Comparison of ENCODE assay signal across 22 mouse cellular contexts in the genomic region with DNA sequence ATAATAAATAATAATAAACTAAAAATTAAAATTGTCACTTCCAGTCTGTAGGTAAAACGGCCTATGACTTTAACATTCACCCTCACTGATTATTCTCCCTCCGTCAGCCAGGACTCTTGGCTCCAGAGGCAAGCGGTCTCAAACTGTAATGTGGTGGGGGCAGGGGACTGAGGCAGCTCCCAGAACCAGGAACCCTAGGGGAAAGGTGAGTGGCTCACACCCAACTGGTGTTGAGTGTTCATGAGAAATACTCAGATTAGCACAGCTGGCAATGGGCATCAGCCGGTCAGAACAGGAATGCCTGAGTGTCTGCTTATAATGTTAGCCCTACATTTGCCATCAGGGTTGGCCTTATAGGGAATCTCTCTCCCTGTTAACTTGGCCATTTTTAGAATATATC.
DNase-seq lines count a peak whose midpoint lies in the region; ATAC-seq and TF ChIP-seq lines count a peak whose summit lies in the region.
"Had no signal": no experiment of that assay in that cellular context is flagged by ENCODE, and none has a peak within 500 bp of the region (broad histone marks: within the 10 kb centered on the region; RNA-seq: fewer than 3 reads in every experiment).

No protein-coding gene starts in this region.

- no peak overlapping the region for H3K4me2 ChIP-seq in heart, postnatal 0 days (ENCODE audit: low read depth, low read length)
- H3K4me2 ChIP-seq: forebrain, embryonic 13.5 days; heart, embryonic 13.5 days; hindbrain, embryonic 14.5 days had no signal

- H3K27me3 ChIP-seq in heart, embryonic 10.5 days (ENCODE audit: insufficient read depth, poor library complexity, severe bottlenecking), result no peaks in the 10 kb centered on the region
- H3K27me3 ChIP-seq in heart, postnatal 0 days (ENCODE audit: control insufficient read depth, insufficient read depth, low read length), result no peaks in the 10 kb centered on the region
- H3K27me3 ChIP-seq: forebrain, embryonic 13.5 days; heart, embryonic 13.5 days had no signal

- no peak overlapping the region for H3K27ac ChIP-seq in heart, embryonic 10.5 days
- no peak overlapping the region; the same call in 1 of the 2 replicates for H3K27ac ChIP-seq in heart, postnatal 0 days (ENCODE audit: low read depth)
- H3K27ac ChIP-seq: forebrain, embryonic 10.5 days; forebrain, embryonic 13.5 days; heart, embryonic 13.5 days; hindbrain, embryonic 14.5 days; hindbrain, postnatal 0 days had no signal

- H3K36me3 ChIP-seq in heart, embryonic 10.5 days, result no peaks in the 10 kb centered on the region
- H3K36me3 ChIP-seq in heart, postnatal 0 days (replicated peaks; ENCODE audit: control insufficient read depth, insufficient read depth, low read length), result no peaks in the 10 kb centered on the region
- H3K36me3 ChIP-seq: forebrain, embryonic 10.5 days; heart, embryonic 13.5 days had no signal

- H3K9me3 ChIP-seq in heart, embryonic 10.5 days, result no peaks in the 10 kb centered on the region
- no peaks in the 10 kb centered on the region for H3K9me3 ChIP-seq in heart, postnatal 0 days (replicated peaks; ENCODE audit: control insufficient read depth, low read length)
- H3K9me3 ChIP-seq: forebrain, embryonic 10.5 days; forebrain, embryonic 13.5 days; heart, embryonic 13.5 days had no signal

- no peak overlapping the region for H3K9ac ChIP-seq in heart, postnatal 0 days (replicated peaks; ENCODE audit: low read depth, low read length)
- H3K9ac ChIP-seq: forebrain, embryonic 13.5 days; heart, embryonic 13.5 days; hindbrain, embryonic 14.5 days had no signal

- no peak for TF ChIP-seq CTCF in heart, postnatal 0 days (IDR thresholded peaks at IDR 0.05; ENCODE audit: low read depth)

- H3K4me3 ChIP-seq in heart, embryonic 10.5 days, result no peak overlapping the region
- no peak overlapping the region for H3K4me3 ChIP-seq in heart, postnatal 0 days (ENCODE audit: low read depth, low read length)
- H3K4me3 ChIP-seq: forebrain, embryonic 10.5 days; forebrain, embryonic 13.5 days; heart, embryonic 13.5 days had no signal

- WGBS in heart, embryonic 10.5 days, result 85% methylated on average over 4 of the region's 4 CpGs
- WGBS in heart, postnatal 0 days, result 44% methylated on average over 4 of the region's 4 CpGs

- H3K4me1 ChIP-seq in heart, embryonic 10.5 days, result no peaks in the 10 kb centered on the region
- no peaks in the 10 kb centered on the region for H3K4me1 ChIP-seq in heart, postnatal 0 days (ENCODE audit: control insufficient read depth, insufficient read depth)
- H3K4me1 ChIP-seq: forebrain, embryonic 10.5 days; forebrain, embryonic 13.5 days; heart, embryonic 13.5 days had no signal

- peak; percentile 94 for DNase-seq in heart, adult 11 months
- no peak for DNase-seq in heart, embryonic 10.5 days (ENCODE audit: low spot score)
- peak; percentile 24 for DNase-seq in heart, postnatal 0 days (ENCODE audit: low spot score)
- DNase-seq in heart, adult 8-10 months (ENCODE audit: low spot score), result no peak
- DNase-seq in adipocyte (ENCODE audit: low spot score), result peak; percentile 18
- DNase-seq in urinary bladder, postnatal 10 days (ENCODE audit: low spot score), result no peak
- DNase-seq: cerebellum, adult 18-20 months; cerebellum, adult 9-10 months; cerebellum, postnatal 14 days; gastrocnemius, postnatal 10 days; gastrocnemius, postnatal 36 days; kidney, adult 18-20 months; kidney, adult 9 months had no signal

- 0 out of 2 replicates have a peak, but pooled peaks have one; percentile 41 for TF ChIP-seq EP300 in heart, postnatal 0 days (IDR thresholded peaks at IDR 0.05; ENCODE audit: low read depth)

- ATAC-seq in heart, postnatal 0 days (ENCODE audit: insufficient read depth, low read depth), result peak; percentile 76
- ATAC-seq: CD4-positive, CD25-positive, alpha-beta regulatory T cell, adult 4 months; forebrain, embryonic 13.5 days; forebrain, embryonic 16.5 days; hindbrain, postnatal 0 days; inflammation-experienced regulatory T-cells, adult 6 months; intestine, embryonic 16.5 days had no signal

Comparison
In these comparisons a context has a peak if more than half of its experiments do, and no peak if none do; other contexts are left out.
1. DNase-seq: peak in heart, adult 11 months (single experiment), heart, postnatal 0 days (single experiment) and adipocyte (single experiment); none in heart, embryonic 10.5 days (single experiment), heart, adult 8-10 months (single experiment) and urinary bladder, postnatal 10 days (single experiment).